In genomic region chr6:86009980-86010379, GRCm38 (mm10) we compare ENCODE assay signal across 9 mouse cellular contexts. TPM values are rescaled to one million over a fixed set of nuclear protein-coding genes. Genes with fewer than 3 reads are reported as not detected.
DNase-seq lines count a peak whose midpoint lies in the region; ATAC-seq and TF ChIP-seq lines count a peak whose summit lies in the region.
"Had no signal": no experiment of that assay in that cellular context is flagged by ENCODE, and none has a peak within 500 bp of the region (broad histone marks: within the 10 kb centered on the region; RNA-seq: fewer than 3 reads in every experiment).

No protein-coding gene starts in this region.

- intact Hi-C loops in gastrocnemius, postnatal 14 days (cut with DNase I; ENCODE audit: low total_unique reads) = loop anchor here (10.0 kb wide), 1 partner anchor 75 kb away; no protein-coding TSS in a partner anchor
- intact Hi-C loops in left cerebral cortex, adult 2 months (cut with DNase I) = no loop called here

- H3K4me1 ChIP-seq in liver, adult 2 months (ENCODE audit: control insufficient read depth, insufficient read depth, low read length) = no peaks in the 10 kb centered on the region
- no peaks in the 10 kb centered on the region for H3K4me1 ChIP-seq in liver, embryonic 11.5 days (replicated peaks; ENCODE audit: control insufficient read depth, insufficient read depth, low read length)
- no peaks in the 10 kb centered on the region for H3K4me1 ChIP-seq in midbrain, embryonic 16.5 days (ENCODE audit: control insufficient read depth, insufficient read depth, low read length)

- H3K27ac ChIP-seq in liver, adult 2 months (replicated peaks; ENCODE audit: insufficient read depth, low read depth, low read length) = no peak overlapping the region
- H3K27ac ChIP-seq in liver, embryonic 11.5 days (ENCODE audit: low read depth, low read length) = no peak overlapping the region
- no peak overlapping the region for H3K27ac ChIP-seq in left cerebral cortex, adult 2 months
- H3K27ac ChIP-seq in midbrain, embryonic 16.5 days (ENCODE audit: low read length) = no peak overlapping the region

- TF ChIP-seq POLR2A in liver, adult 2 months (IDR thresholded peaks at IDR 0.05; ENCODE audit: extremely low read depth, insufficient read depth, low read length) = no peak

- no peak overlapping the region for H3K4me3 ChIP-seq in liver, adult 2 months (ENCODE audit: insufficient read depth, low read depth, low read length)
- H3K4me3 ChIP-seq in liver, embryonic 11.5 days (ENCODE audit: low read depth, low read length) = no peak overlapping the region
- H3K4me3 ChIP-seq in left cerebral cortex, adult 2 months = no peak overlapping the region
- no peak overlapping the region for H3K4me3 ChIP-seq in midbrain, embryonic 16.5 days (ENCODE audit: low read depth, low read length)
- H3K4me3 ChIP-seq: myocyte had no signal

- 37% methylated on average over 4 of the region's 4 CpGs for WGBS in liver, adult 2 months
- WGBS in liver, embryonic 11.5 days = 28% methylated on average over 4 of the region's 4 CpGs
- 36% methylated on average over 4 of the region's 4 CpGs for WGBS in midbrain, embryonic 16.5 days

- H3K9me3 ChIP-seq in liver, embryonic 11.5 days (ENCODE audit: control insufficient read depth, low read length) = no peaks in the 10 kb centered on the region
- H3K9me3 ChIP-seq in midbrain, embryonic 16.5 days (replicated peaks; ENCODE audit: control insufficient read depth, low read length, poor library complexity, severe bottlenecking) = no peaks in the 10 kb centered on the region; the same call in 1 of the 2 replicates

- DNase-seq in liver, adult 2 months (ENCODE audit: extremely low read depth, low read depth, low spot score) = peak; percentile 49
- no peak for DNase-seq in liver, embryonic 11.5 days (ENCODE audit: low spot score)
- DNase-seq in R1 (ENCODE audit: low read depth, low spot score) = peak; percentile 76
- peak; percentile 69 to 75 for DNase-seq in cerebellum, postnatal 10 days
- peak; percentile 31 for DNase-seq in gastrocnemius, postnatal 14 days
- peak; percentile 55 to 62 for DNase-seq in left cerebral cortex, adult 2 months (ENCODE audit: extremely low spot score in 1 of 2, low spot score in 2 of 2)
- peak; percentile 62 for DNase-seq in thymus, postnatal 0 days (ENCODE audit: low spot score)

- ATAC-seq in liver, embryonic 11.5 days (replicated peaks; ENCODE audit: low FRiP score) = no peak
- ATAC-seq in midbrain, embryonic 16.5 days = peak; percentile 48; the same call in 1 of the 2 replicates

- H3K79me2 ChIP-seq in liver, adult 2 months (ENCODE audit: control insufficient read depth, insufficient read depth, low read length) = no peaks in the 10 kb centered on the region

- no peak overlapping the region for H3K4me2 ChIP-seq in liver, embryonic 11.5 days
- no peak overlapping the region for H3K4me2 ChIP-seq in midbrain, embryonic 16.5 days (ENCODE audit: low read length)

- H3K36me3 ChIP-seq in liver, adult 2 months (ENCODE audit: control insufficient read depth, insufficient read depth, low read length) = no peaks in the 10 kb centered on the region
- no peaks in the 10 kb centered on the region for H3K36me3 ChIP-seq in liver, embryonic 11.5 days (ENCODE audit: control insufficient read depth, insufficient read depth, low read length)
- H3K36me3 ChIP-seq in midbrain, embryonic 16.5 days (ENCODE audit: control insufficient read depth, insufficient read depth, low read length) = no peaks in the 10 kb centered on the region

- H3K27me3 ChIP-seq in liver, adult 2 months (ENCODE audit: control insufficient read depth, insufficient read depth, low read length) = no peaks in the 10 kb centered on the region
- no peaks in the 10 kb centered on the region for H3K27me3 ChIP-seq in liver, embryonic 11.5 days (replicated peaks; ENCODE audit: control insufficient read depth, insufficient read depth, low read length)
- H3K27me3 ChIP-seq in midbrain, embryonic 16.5 days (ENCODE audit: control insufficient read depth, insufficient read depth, low read depth, low read length) = no peaks in the 10 kb centered on the region

- no peak overlapping the region for H3K9ac ChIP-seq in liver, adult 2 months (ENCODE audit: low read depth, low read length)
- no peak overlapping the region for H3K9ac ChIP-seq in liver, embryonic 11.5 days (ENCODE audit: low read depth, low read length)
- no peak overlapping the region for H3K9ac ChIP-seq in midbrain, embryonic 16.5 days (ENCODE audit: low read depth, low read length)

- TF ChIP-seq CTCF in liver, adult 2 months (IDR thresholded peaks at IDR 0.05; ENCODE audit: low read depth, low read length) = peak; percentile 71
- TF ChIP-seq CTCF in left cerebral cortex, adult 2 months (IDR thresholded peaks at IDR 0.05) = peak; percentile 96

RNA-seq across cellular contexts. Expression of gene Figla, which starts 6.0 kb away (rescaled TPM):
- total RNA-seq in liver, adult 2 months (2014; rRNA removed) = not detected in 2 replicates
- polyA plus RNA-seq in liver, adult 2 months (2012; rRNA removed) = not detected in 2 replicates
- polyA plus RNA-seq in liver, embryonic 11.5 days (2014; fragmentation: Nextera tagmentation; extraction: Ambion mirVana) = not detected in 2 replicates
- not detected for total RNA-seq in gastrocnemius, postnatal 14 days (2021)
- total RNA-seq in left cerebral cortex, adult 2 months (2021) = not detected
- polyA plus RNA-seq in midbrain, embryonic 16.5 days (2015; fragmentation: Nextera tagmentation; extraction: Ambion mirVana) = not detected in 2 replicates
- not detected in 2 replicates for polyA plus RNA-seq in thymus, postnatal 0 days (2015; fragmentation: Nextera tagmentation; extraction: Ambion mirVana)
- polyA plus RNA-seq: myocyte had no signal

RNA-seq across cellular contexts. Expression of gene Add2, which starts 18.5 kb away (rescaled TPM):
- under 0.01 and 0.20 TPM in 2 replicates for total RNA-seq in liver, adult 2 months (2014; rRNA removed)
- polyA plus RNA-seq in liver, adult 2 months (2012; rRNA removed) = not detected in 2 replicates
- polyA plus RNA-seq in liver, embryonic 11.5 days (2014; fragmentation: Nextera tagmentation; extraction: Ambion mirVana) = 66.5 and 73.2 TPM in 2 replicates
- total RNA-seq in gastrocnemius, postnatal 14 days (2021) = under 1 TPM; 0.31 to 0.33 TPM
- total RNA-seq in left cerebral cortex, adult 2 months (2021) = 100 to 1,000 TPM; 222 to 223 TPM
- polyA plus RNA-seq in midbrain, embryonic 16.5 days (2015; fragmentation: Nextera tagmentation; extraction: Ambion mirVana) = 166 and 197 TPM in 2 replicates
- polyA plus RNA-seq in thymus, postnatal 0 days (2015; fragmentation: Nextera tagmentation; extraction: Ambion mirVana) = 0.05 and 0.18 TPM in 2 replicates

RNA-seq across cellular contexts. Expression of gene Dusp11, which starts 48.5 kb away (rescaled TPM):
- total RNA-seq in liver, adult 2 months (2014; rRNA removed) = 26.1 and 37.7 TPM in 2 replicates
- polyA plus RNA-seq in liver, adult 2 months (2012; rRNA removed) = 19.6 and 28.9 TPM in 2 replicates
- 58.7 and 59.9 TPM in 2 replicates for polyA plus RNA-seq in liver, embryonic 11.5 days (2014; fragmentation: Nextera tagmentation; extraction: Ambion mirVana)
- total RNA-seq in gastrocnemius, postnatal 14 days (2021) = 10 to 100 TPM; 36.6 to 44.1 TPM
- 10 to 100 TPM; 78.1 to 88.9 TPM for total RNA-seq in left cerebral cortex, adult 2 months (2021)
- 51.0 and 60.8 TPM in 2 replicates for polyA plus RNA-seq in midbrain, embryonic 16.5 days (2015; fragmentation: Nextera tagmentation; extraction: Ambion mirVana)
- polyA plus RNA-seq in thymus, postnatal 0 days (2015; fragmentation: Nextera tagmentation; extraction: Ambion mirVana) = 77.1 and 80.9 TPM in 2 replicates

Comparison
In these comparisons a context has a peak if more than half of its experiments do, and no peak if none do; other contexts are left out.
1. RNA of gene Add2, which starts 18.5 kb away (polyA plus RNA-seq): 166 to 197 TPM in midbrain, embryonic 16.5 days and 66.5 to 73.2 TPM in liver, embryonic 11.5 days; 0.05 to 0.18 TPM in thymus, postnatal 0 days and not detected in liver, adult 2 months; every median in the first group is over 10 times any median in the second.